Mouse (Mus musculus) c-Kit-positive CD71-negative TER-119-negative erythroid progenitor cells, embryonic 14.5 days (primary cell): ENCODE results near the gene Kbtbd8.

ENCODE experiments used
- DNase-seq: peaks from one replicate; pipeline ENCODE4 v3.0.0-alpha.2; 2013; ENCODE audit warnings: low read depth

Kbtbd8 gene

DNA sequence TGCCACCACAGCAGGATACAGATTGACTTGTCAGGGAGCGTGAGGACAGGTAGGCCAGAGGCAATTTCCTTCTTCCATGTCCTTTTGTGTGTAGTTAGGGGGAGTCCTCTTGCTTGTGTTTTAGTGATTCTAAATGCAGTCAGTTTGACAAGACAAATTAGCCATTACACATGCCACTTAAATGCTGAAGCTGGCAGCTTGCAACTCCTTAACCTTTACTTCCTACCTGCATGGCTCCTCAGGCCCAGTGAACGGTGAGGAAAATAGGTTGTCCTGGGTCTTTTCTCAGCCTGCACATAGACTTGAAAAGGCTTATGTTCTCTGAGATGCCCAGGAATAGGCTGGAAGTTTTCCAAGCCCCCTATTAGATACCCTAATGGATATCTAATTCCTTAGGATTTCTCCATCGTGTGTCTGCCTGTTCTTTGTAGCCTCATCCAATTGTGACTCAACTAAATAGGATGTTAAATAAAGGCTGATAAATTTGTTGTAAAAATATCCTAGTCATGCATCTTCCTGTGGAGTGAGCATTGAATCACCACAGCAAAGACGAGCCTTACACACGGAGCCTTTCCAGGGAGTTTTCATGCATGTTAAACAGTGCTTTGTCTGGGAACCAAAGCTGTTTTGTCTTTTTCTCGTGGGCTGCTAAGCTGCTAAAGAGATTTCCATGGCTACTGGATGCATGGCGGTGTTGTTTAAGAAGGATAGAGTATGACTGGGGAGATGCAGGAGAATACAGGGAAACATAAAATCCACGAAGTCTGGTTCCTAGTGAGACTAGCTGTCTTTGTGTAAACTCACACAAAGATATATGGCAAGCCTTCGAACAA, 57.5 kb downstream of the Kbtbd8 start:
- DNase-seq = no peak
